Mouse (Mus musculus) spleen, adult 2 months (tissue): ENCODE data around the gene Ndufa13. TPM values are rescaled to one million over a fixed set of nuclear protein-coding genes. Genes with fewer than 3 reads are reported as not detected.

Source experiments
- DNase-seq, 2 experiments: peaks; one replicate each; pipeline versions ENCODE4 v3.0.0 to v3.0.0-alpha.2; 2012 to 2021; ENCODE audit warnings: low spot score in 2 of 2, low read depth in 1 of 2
- H3K27ac ChIP-seq: fragments of 200-500 bp; 2 replicates; pipeline ENCODE4 v1.5.1; 2012; ENCODE audit warnings: low read length, inconsistent platforms; ENCODE audit not compliant: insufficient read depth
- H3K27me3 ChIP-seq: fragments of 200-500 bp; 2 replicates; pipeline ENCODE4 v1.6.1; 2012; ENCODE audit warnings: mild to moderate bottlenecking, moderate library complexity, low read length, inconsistent platforms; ENCODE audit not compliant: control insufficient read depth, insufficient read depth
- H3K36me3 ChIP-seq: fragments of 200-500 bp; 2 replicates; pipeline ENCODE4 v1.6.1; 2012; ENCODE audit warnings: mild to moderate bottlenecking, low read length, inconsistent platforms; ENCODE audit not compliant: control insufficient read depth, insufficient read depth
- H3K4me1 ChIP-seq: fragments of 200-500 bp; 2 replicates; pipeline ENCODE4 v1.6.1; 2011; ENCODE audit warnings: inconsistent platforms; ENCODE audit not compliant: control insufficient read depth, insufficient read depth, insufficient read length
- H3K4me3 ChIP-seq: fragments of 200-500 bp; 2 replicates; pipeline ENCODE4 v1.5.1; 2011; ENCODE audit warnings: mild to moderate bottlenecking, inconsistent platforms; ENCODE audit not compliant: insufficient read depth, insufficient read length; ENCODE audit errors: extremely low read depth
- CTCF ChIP-seq: fragments of 200-500 bp; IDR thresholded peaks from 2 replicates; pipeline ENCODE4 v1.5.1; 2011; ENCODE audit warnings: mild to moderate bottlenecking, inconsistent platforms; ENCODE audit not compliant: insufficient read depth, insufficient read length, insufficient replicate concordance; ENCODE audit errors: extremely low read depth
- POLR2A ChIP-seq: fragments of 200-500 bp; IDR thresholded peaks from 2 replicates; pipeline ENCODE4 v1.6.1; 2011; ENCODE audit warnings: low read depth, low read length, inconsistent platforms
- WGBS: fragments of 180-500 bp; shearing (Covaris S2); methylation state at CpG from one replicate; pipeline ENCODE4 v1.1.7; 2018; 5-methylcytosine and 5-hydroxymethylcytosine counted together
- polyA plus RNA-seq: library from polyadenylated mRNA; depleted of rRNA; stranded (reverse); fragments of >200 nt; gene quantifications from 2 replicates; pipeline ENCODE4 v1.2.3, GENCODE M21; 2012

Gene Ndufa13
- polyA plus RNA-seq, 1 experiment, result 53.8 TPM

- peaks cover 41% of the 10 kb centered on the region for H3K27me3 ChIP-seq
- no peaks in the 10 kb centered on the region for H3K36me3 ChIP-seq
- H3K4me3 ChIP-seq, result no peak overlapping the region
- 31% methylated on average over 79 of the region's 79 CpGs for WGBS
- no peak for DNase-seq
- TF ChIP-seq POLR2A (no peak), CTCF (no peak)
- no peak overlapping the region for H3K27ac ChIP-seq
- H3K4me1 ChIP-seq, result peaks cover 14% of the 10 kb centered on the region
Observed at GRCm38 (mm10) chr8:69881261-69881865, 21.0 kb downstream of the Ndufa13 start.

- Histone ChIP-seq H3K27ac (no peak overlapping the region), H3K4me3 (no peak overlapping the region), H3K36me3 (no peaks in the 10 kb centered on the region), H3K27me3 (peaks cover 35% of the 10 kb centered on the region), H3K4me1 (peaks cover 12% of the 10 kb centered on the region)
- no peak for DNase-seq
- no peak for TF ChIP-seq CTCF
- no peak for TF ChIP-seq POLR2A
- WGBS, result 25% methylated on average over 37 of the region's 37 CpGs
Observed at GRCm38 (mm10) chr8:69880841-69881240, 21.5 kb downstream of the Ndufa13 start.

GRCm38 (mm10) chr8:69879678-69880077 is 22.7 kb downstream of the Ndufa13 start:
- H3K27me3 ChIP-seq, result peaks cover 28% of the 10 kb centered on the region
- WGBS, result 67% methylated on average over 8 of the region's 8 CpGs

GRCm38 (mm10) chr8:69877992-69878391 is 24.4 kb downstream of the Ndufa13 start:
- TF ChIP-seq POLR2A, result no peak
- no peak for TF ChIP-seq CTCF
- H3K4me3 ChIP-seq, result no peak overlapping the region
- H3K27me3 ChIP-seq, result peaks cover 24% of the 10 kb centered on the region
- peaks cover 12% of the 10 kb centered on the region; the same call in 1 of the 2 replicates for H3K4me1 ChIP-seq
- WGBS, result 80% methylated on average over 3 of the region's 3 CpGs
- no peak overlapping the region for H3K27ac ChIP-seq
- DNase-seq, result no peak
- H3K36me3 ChIP-seq, result no peaks in the 10 kb centered on the region

More at GRCm38 (mm10) chr8:69879678-69880077, 22.7 kb downstream of the Ndufa13 start:
- no peak overlapping the region for H3K4me3 ChIP-seq
- peaks cover 12% of the 10 kb centered on the region; the same call in 1 of the 2 replicates for H3K4me1 ChIP-seq
- no peaks in the 10 kb centered on the region for H3K36me3 ChIP-seq
- TF ChIP-seq CTCF, result no peak
- no peak for TF ChIP-seq POLR2A
- no peak for DNase-seq
- H3K27ac ChIP-seq, result no peak overlapping the region

GRCm38 (mm10) chr8:69877396-69877795 is 25.0 kb downstream of the Ndufa13 start:
- H3K36me3 ChIP-seq, result no peaks in the 10 kb centered on the region
- no peak overlapping the region for H3K4me3 ChIP-seq
- peaks cover 10% of the 10 kb centered on the region; the same call in 1 of the 2 replicates for H3K4me1 ChIP-seq
- peaks cover 20% of the 10 kb centered on the region for H3K27me3 ChIP-seq
- H3K27ac ChIP-seq, result no peak overlapping the region
- WGBS, result 87% methylated on average over 4 of the region's 4 CpGs
- no peak for DNase-seq
- TF ChIP-seq POLR2A (no peak), CTCF (no peak)

GRCm38 (mm10) chr8:69876967-69877366 is 25.4 kb downstream of the Ndufa13 start:
- 85% methylated on average over 10 of the region's 10 CpGs for WGBS
- peaks cover 6% of the 10 kb centered on the region; the same call in 1 of the 2 replicates for H3K4me1 ChIP-seq
- TF ChIP-seq POLR2A, result no peak
- no peak for TF ChIP-seq CTCF
- no peak for DNase-seq
- peaks cover 16% of the 10 kb centered on the region for H3K27me3 ChIP-seq
- no peak overlapping the region for H3K4me3 ChIP-seq
- H3K27ac ChIP-seq, result no peak overlapping the region
- no peaks in the 10 kb centered on the region for H3K36me3 ChIP-seq

- 61% methylated on average over 10 of the region's 10 CpGs for WGBS
- Histone ChIP-seq H3K4me1 (no peaks in the 10 kb centered on the region; the same call in 1 of the 2 replicates), H3K36me3 (no peaks in the 10 kb centered on the region), H3K27me3 (peaks cover 8% of the 10 kb centered on the region), H3K4me3 (no peak overlapping the region), H3K27ac (no peak overlapping the region)
- DNase-seq, result no peak
- TF ChIP-seq POLR2A (no peak), CTCF (no peak)
Observed at GRCm38 (mm10) chr8:69876097-69876496, 26.3 kb downstream of the Ndufa13 start.
